Mouse (Mus musculus) brown adipose tissue, adult 24 weeks (tissue): Measurements from ENCODE around the gene Ccdc22. TPM values are rescaled to one million over a fixed set of nuclear protein-coding genes. Genes with fewer than 3 reads are reported as not detected.

Experiments
- H3K27ac ChIP-seq: fragments of 200-500 bp; replicated peaks from 2 replicates; pipeline ENCODE4 v1.5.1; 2012; ENCODE audit warnings: low read depth, mild to moderate bottlenecking, low read length
- H3K4me1 ChIP-seq: fragments of 200-500 bp; 2 replicates; pipeline ENCODE4 v1.6.1; 2012; ENCODE audit warnings: low read length, mixed read lengths; ENCODE audit not compliant: control insufficient read depth, insufficient read depth, insufficient read length
- H3K4me3 ChIP-seq: fragments of 200-500 bp; 2 replicates; pipeline ENCODE4 v1.5.1; 2012; ENCODE audit warnings: low read depth, mild to moderate bottlenecking, low read length, moderate library complexity; ENCODE audit not compliant: insufficient read depth
- polyA plus RNA-seq: library from polyadenylated mRNA; stranded (reverse); fragments of >200 nt; gene quantifications from 2 replicates; pipeline ENCODE4 v1.2.4, GENCODE M21; 2012; ENCODE audit not compliant: missing spikeins, insufficient read depth, insufficient read length

Ccdc22 gene
- polyA plus RNA-seq: 6.0 and 6.1 TPM in 2 replicates

- Histone ChIP-seq H3K27ac (no peak within 1 kb of the TSS), H3K4me1 (no peaks in the 10 kb centered on the region), H3K4me3 (peak within 1 kb of the TSS; percentile 79)
Observed at GRCm38 (mm10) chrX:7604879-7605574, at the start of gene Ccdc22. Ccdc22 (minus strand) TSS chrX:7605517.

- Histone ChIP-seq H3K27ac (peak overlapping the region; percentile 78), H3K4me3 (peak overlapping the region; percentile 72), H3K4me1 (no peaks in the 10 kb centered on the region)
Observed at GRCm38 (mm10) chrX:7648671-7649304, 43.5 kb upstream of the Ccdc22 start.

- Histone ChIP-seq H3K4me3 (no peak overlapping the region), H3K27ac (no peak overlapping the region), H3K4me1 (no peaks in the 10 kb centered on the region)
Observed at GRCm38 (mm10) chrX:7645349-7645748, 40.0 kb upstream of the Ccdc22 start.

DNA sequence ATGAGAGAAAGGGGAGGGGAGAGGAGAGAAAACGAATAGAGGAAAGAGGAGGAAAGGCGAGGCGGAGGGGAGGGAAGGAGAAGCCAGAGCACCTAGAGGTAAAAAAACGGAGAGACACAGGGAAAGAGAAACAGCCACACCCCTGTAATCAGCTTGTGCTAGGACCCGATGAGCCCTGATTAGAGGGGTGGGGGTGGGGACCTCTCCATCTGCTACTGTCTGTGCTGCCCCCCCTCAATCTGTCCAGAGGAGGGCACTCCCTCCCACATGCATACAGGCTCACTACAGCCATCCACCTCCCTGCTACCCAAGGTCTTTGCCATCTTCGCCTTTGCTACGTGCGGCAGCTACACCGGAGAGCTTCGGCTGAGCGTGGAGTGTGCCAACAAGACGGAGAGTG is 35.5 kb upstream of the Ccdc22 start:
- Histone ChIP-seq H3K4me3 (no peak overlapping the region), H3K4me1 (no peaks in the 10 kb centered on the region), H3K27ac (no peak overlapping the region)

DNA sequence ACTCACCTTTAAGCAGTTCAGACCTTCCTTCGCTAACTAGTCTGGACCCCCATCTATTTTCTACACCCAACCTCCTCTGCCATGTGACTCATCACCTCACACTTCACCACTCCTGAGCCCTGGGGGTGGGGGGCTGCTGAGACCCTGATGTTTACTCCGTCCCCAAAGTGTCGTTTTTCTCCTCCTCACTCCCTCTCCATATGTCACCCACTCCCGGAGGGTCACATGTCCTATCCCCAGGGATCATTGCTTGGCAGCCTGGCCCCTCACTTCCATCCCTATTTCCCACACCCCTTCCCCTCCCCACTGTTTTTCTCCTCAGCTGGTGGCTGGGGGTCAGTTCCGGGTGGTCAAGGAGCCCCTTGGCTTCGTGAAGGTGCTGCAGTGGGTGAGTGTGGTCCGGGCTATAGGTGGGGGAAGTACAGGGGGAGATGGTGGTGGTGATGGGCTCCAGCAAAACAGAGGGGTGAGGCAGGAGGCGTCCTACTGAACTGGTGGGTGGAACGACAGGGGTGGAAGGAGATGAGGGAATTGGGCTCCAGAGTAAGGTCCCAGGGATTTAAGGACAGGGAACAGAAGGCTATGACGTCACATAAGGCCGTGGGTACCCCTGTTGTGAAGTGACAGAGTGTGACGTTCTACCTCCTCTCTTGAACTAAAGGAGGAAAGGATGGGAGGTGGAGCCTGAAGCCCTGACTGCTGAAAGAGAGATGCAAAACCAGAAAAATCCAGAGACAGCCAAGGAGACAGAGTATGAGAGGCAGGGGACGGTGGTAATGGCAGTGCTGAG is 34.4 kb upstream of the Ccdc22 start:
- H3K27ac ChIP-seq: no peak overlapping the region
- H3K4me1 ChIP-seq: no peaks in the 10 kb centered on the region
- H3K4me3 ChIP-seq: no peak overlapping the region

DNA sequence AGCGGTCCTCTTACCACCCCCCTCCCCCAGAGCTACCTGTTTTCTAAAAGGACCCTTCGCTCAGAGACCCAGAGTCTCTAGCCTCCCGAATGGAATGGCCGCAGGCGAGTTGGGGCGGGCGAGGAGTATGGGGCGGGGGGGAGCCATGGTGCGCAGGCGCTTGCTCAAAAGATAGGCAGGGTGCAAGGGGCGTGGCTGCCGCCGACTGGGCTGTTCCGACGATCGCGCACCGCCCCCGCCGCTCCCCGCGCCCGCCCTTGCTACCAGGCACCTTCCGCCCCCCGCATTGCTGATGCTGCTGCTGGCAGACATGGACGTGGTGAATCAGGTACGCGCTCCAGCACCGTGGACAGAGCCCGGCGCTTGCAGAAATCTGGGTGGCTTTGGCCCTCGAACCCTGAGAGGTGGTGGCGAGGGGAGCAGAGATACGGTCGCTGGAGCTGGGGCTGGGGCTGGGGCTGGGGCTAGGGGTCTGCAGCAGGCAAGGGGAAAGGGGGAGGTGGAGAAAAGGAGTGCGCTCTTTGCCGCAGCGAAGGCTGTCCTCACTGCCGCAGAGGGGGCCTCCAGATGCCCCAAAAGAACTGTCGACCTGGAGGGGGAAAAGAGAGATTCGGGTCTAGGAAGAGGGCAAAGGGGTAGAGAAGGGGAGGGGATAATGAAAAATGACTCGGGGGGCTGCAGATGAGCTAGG is 33.2 kb upstream of the Ccdc22 start, which contains the start of gene Syp:
Gene Syp, plus strand, starts transcription at position 71 of the 691 bp plus-strand sequence.
- Histone ChIP-seq H3K27ac (no peak within 1 kb of the TSS; the same call in 1 of the 2 replicates), H3K4me3 (peak within 1 kb of the TSS; percentile 60), H3K4me1 (no peaks in the 10 kb centered on the region)

GRCm38 (mm10) chrX:7635101-7635500 is 29.8 kb upstream of the Ccdc22 start:
- no peak overlapping the region for H3K4me3 ChIP-seq

DNA sequence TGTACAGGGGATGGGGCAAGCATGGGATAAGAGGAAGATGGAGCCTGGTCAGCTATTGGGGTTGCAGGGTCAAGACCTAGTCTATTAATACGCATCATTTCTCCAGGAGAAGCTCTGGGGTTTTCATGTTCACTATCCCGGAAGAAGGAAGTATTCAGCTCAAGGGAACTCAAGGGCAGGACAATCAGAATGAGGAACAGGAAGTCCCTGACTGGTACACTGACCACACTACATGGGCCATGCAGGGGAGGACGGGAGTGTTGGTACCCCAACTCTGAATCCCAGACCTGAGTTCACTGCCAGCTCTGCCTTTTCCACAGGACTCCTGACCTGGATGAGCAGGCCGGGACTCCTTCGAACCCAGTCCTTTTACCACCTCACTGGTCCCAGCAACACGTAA is 27.2 kb upstream of the Ccdc22 start:
- Histone ChIP-seq H3K4me3 (no peak overlapping the region), H3K4me1 (no peaks in the 10 kb centered on the region), H3K27ac (no peak overlapping the region)

More at GRCm38 (mm10) chrX:7635101-7635500, 29.8 kb upstream of the Ccdc22 start:
- Histone ChIP-seq H3K27ac (no peak overlapping the region), H3K4me1 (no peaks in the 10 kb centered on the region)

GRCm38 (mm10) chrX:7617889-7618551 is 12.7 kb upstream of the Ccdc22 start:
- H3K27ac ChIP-seq: no peak overlapping the region
- no peak overlapping the region for H3K4me3 ChIP-seq
- H3K4me1 ChIP-seq: no peaks in the 10 kb centered on the region

- Histone ChIP-seq H3K27ac (no peak overlapping the region), H3K4me3 (peak overlapping the region; percentile 3; the same call in 1 of the 2 replicates), H3K4me1 (no peaks in the 10 kb centered on the region)
Observed at GRCm38 (mm10) chrX:7610536-7611258, 5.4 kb upstream of the Ccdc22 start.

DNA sequence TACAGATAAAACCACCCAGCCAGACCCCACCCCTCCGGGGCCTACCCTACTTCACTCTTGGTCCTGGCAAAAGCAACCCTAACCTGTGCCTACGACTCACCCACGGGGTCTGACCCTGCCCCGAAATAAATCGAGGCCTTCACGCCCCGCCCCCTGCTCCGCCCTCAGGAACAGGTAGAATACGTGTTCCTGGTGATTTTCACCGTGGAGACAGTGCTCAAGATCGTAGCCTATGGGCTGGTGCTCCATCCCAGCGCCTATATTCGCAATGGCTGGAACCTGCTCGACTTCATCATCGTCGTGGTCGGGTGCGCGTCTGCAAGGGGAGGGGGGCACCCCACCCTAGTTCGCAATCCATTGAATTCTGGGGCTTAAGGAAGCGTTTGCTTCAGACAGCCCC is 4.7 kb upstream of the Ccdc22 start:
- H3K4me3 ChIP-seq: no peak overlapping the region; the same call in 1 of the 2 replicates

DNA sequence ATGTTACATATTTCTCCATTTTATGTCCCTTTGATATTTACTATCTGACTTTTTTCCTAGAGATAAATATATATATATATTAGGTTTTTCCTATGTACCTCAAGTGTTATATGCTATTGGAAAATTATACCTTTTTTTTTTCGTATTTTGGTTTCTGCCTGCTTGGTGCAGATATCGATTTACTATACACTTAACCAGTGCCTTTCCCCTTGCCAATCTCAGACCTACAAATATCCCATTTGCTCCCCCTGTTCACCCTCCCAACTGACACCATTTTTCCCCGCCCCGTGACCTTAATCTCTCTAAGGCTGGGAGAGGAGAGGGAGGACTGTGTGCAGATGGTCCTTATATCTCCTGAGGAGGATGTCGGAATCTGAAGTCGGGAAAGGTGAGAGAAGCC is 1.5 kb upstream of the Ccdc22 start, which contains the start of gene Cacna1f:
Gene Cacna1f, plus strand, starts transcription at position 301 of the 400 bp plus-strand sequence.
- no peak within 1 kb of the TSS for H3K27ac ChIP-seq
- no peaks in the 10 kb centered on the region for H3K4me1 ChIP-seq
- H3K4me3 ChIP-seq: no peak within 1 kb of the TSS

More for the DNA sequence above, 4.7 kb upstream of the Ccdc22 start:
- Histone ChIP-seq H3K4me1 (no peaks in the 10 kb centered on the region), H3K27ac (no peak overlapping the region)

DNA sequence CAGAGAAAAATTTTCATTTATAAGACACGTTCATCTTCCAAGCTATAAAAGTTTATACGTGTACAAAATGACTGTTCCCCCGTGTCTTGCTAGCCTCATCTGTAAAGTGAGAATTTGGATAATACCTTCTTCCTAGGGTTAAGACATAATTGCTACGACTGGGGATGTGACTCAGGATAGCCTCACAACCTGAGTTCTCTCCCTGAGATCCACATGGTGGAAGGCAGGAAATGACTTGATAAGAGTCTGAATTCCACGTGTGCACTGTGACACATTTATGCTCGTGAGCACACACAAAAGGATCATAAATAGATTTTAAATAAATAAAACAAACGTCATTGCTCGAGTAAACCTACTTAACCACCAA is 241 bp upstream of the Ccdc22 start:
- Histone ChIP-seq H3K4me3 (no peak overlapping the region), H3K4me1 (no peaks in the 10 kb centered on the region), H3K27ac (no peak overlapping the region)

DNA sequence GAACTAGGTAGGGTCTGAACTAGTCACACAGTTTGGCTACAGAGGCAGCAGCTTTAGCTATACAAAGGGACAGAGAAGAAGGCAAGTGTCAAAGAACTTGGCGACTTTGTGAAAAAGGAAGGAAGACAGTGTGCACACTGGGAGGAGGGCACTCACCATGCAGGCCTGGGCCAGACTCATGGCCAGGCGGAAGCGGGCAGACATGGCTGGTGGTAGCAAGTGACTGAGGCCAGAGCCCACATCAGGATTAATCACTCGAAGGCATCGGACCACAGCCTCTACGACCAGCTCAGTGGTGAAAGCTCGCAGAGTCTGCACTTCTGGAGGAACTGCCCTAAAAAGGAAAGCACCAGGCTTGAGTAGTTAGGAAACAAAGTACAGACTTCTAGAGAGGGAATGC is 1.3 kb downstream of the Ccdc22 start:
- no peak overlapping the region for H3K27ac ChIP-seq
- no peak overlapping the region for H3K4me3 ChIP-seq
- H3K4me1 ChIP-seq: no peaks in the 10 kb centered on the region
